Mouse (Mus musculus): ENCODE measurements at regions not wholly inside any gene's neighbourhood (a gene's known extent, or its start where the extent isn't known, plus 50 kb on each side); places are given as distances from the start of the nearest gene placed in this dataset.

DNA sequence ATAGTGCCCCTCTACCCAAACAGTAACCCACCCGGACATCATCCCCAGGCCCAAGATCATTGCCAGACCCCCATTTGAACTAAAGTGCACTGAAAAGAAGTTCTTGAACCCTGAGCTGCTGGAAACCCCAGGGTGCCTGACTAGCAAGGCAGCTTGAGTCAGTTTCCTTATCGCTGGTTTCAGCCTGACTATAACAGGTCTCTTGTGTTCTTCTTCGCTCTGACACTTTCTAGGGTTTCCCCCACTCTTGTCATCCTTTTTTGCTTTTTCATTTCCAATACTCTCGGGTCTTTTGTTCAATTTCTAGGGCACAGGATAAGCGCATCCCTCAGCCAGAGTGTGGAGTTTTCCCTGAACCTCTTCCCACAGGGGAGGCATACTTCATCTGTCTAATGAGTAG is 95.8 kb upstream of the Egln3 start:
- no peak for ATAC-seq (ENCODE audit: low read depth)
- 70% methylated on average over 5 of the region's 5 CpGs for WGBS
- Histone ChIP-seq H3K4me1 (ENCODE audit: control insufficient read depth, insufficient read depth, low read length) (no peaks in the 10 kb centered on the region), H3K4me3 (ENCODE audit: low read depth, low read length) (no peak overlapping the region), H3K36me3 (ENCODE audit: control insufficient read depth, insufficient read depth, low read length) (no peaks in the 10 kb centered on the region), H3K4me2 (ENCODE audit: low read depth, low read length) (no peak overlapping the region), H3K9me3 (ENCODE audit: control insufficient read depth, low read length) (no peaks in the 10 kb centered on the region), H3K27me3 (ENCODE audit: control insufficient read depth, insufficient read depth, low read length) (no peaks in the 10 kb centered on the region), H3K27ac (ENCODE audit: low read depth, low read length) (no peak overlapping the region), H3K9ac (replicated peaks; ENCODE audit: low read depth, low read length) (no peak overlapping the region)

GRCm38 (mm10) chr12:54293248-54293647 is 89.6 kb upstream of the Egln3 start:
- Histone ChIP-seq H3K9ac (replicated peaks; ENCODE audit: low read depth, low read length) (no peak overlapping the region), H3K9me3 (ENCODE audit: control insufficient read depth, low read length) (no peaks in the 10 kb centered on the region), H3K4me2 (ENCODE audit: low read depth, low read length) (no peak overlapping the region), H3K27me3 (ENCODE audit: control insufficient read depth, insufficient read depth, low read length) (no peaks in the 10 kb centered on the region), H3K36me3 (ENCODE audit: control insufficient read depth, insufficient read depth, low read length) (no peaks in the 10 kb centered on the region), H3K4me3 (ENCODE audit: low read depth, low read length) (no peak overlapping the region), H3K27ac (ENCODE audit: low read depth, low read length) (no peak overlapping the region), H3K4me1 (ENCODE audit: control insufficient read depth, insufficient read depth, low read length) (no peaks in the 10 kb centered on the region; the same call in 1 of the 2 replicates)
- WGBS: 87% methylated on average over 2 of the region's 2 CpGs
- ATAC-seq (ENCODE audit: low read depth): no peak

- no peak overlapping the region for H3K9ac ChIP-seq (replicated peaks; ENCODE audit: low read depth, low read length)
- H3K4me1 ChIP-seq (ENCODE audit: control insufficient read depth, insufficient read depth, low read length): peaks cover 9% of the 10 kb centered on the region; the same call in 1 of the 2 replicates
- H3K4me3 ChIP-seq (ENCODE audit: low read depth, low read length): no peak overlapping the region
- no peaks in the 10 kb centered on the region for H3K9me3 ChIP-seq (ENCODE audit: control insufficient read depth, low read length)
- H3K27me3 ChIP-seq (ENCODE audit: control insufficient read depth, insufficient read depth, low read length): no peaks in the 10 kb centered on the region
- H3K36me3 ChIP-seq (ENCODE audit: control insufficient read depth, insufficient read depth, low read length): no peaks in the 10 kb centered on the region
- H3K27ac ChIP-seq (ENCODE audit: low read depth, low read length): no peak overlapping the region
- no peak overlapping the region for H3K4me2 ChIP-seq (ENCODE audit: low read depth, low read length)
- WGBS: 88% methylated on average over 2 of the region's 2 CpGs
- no peak for ATAC-seq (ENCODE audit: low read depth)
These were observed 86.7 kb upstream of the Egln3 start for GRCm38 (mm10) chr12:54290311-54290710.

GRCm38 (mm10) chr12:54288747-54289146 is 85.1 kb upstream of the Egln3 start:
- WGBS: 57% methylated on average over 4 of the region's 4 CpGs
- H3K4me3 ChIP-seq (ENCODE audit: low read depth, low read length): no peak overlapping the region
- H3K4me1 ChIP-seq (ENCODE audit: control insufficient read depth, insufficient read depth, low read length): peaks cover 9% of the 10 kb centered on the region; the same call in 1 of the 2 replicates
- H3K4me2 ChIP-seq (ENCODE audit: low read depth, low read length): no peak overlapping the region
- ATAC-seq (ENCODE audit: low read depth): no peak
- no peaks in the 10 kb centered on the region for H3K9me3 ChIP-seq (ENCODE audit: control insufficient read depth, low read length)
- no peak overlapping the region for H3K27ac ChIP-seq (ENCODE audit: low read depth, low read length)
- no peak overlapping the region for H3K9ac ChIP-seq (replicated peaks; ENCODE audit: low read depth, low read length)
- no peaks in the 10 kb centered on the region for H3K36me3 ChIP-seq (ENCODE audit: control insufficient read depth, insufficient read depth, low read length)
- no peaks in the 10 kb centered on the region for H3K27me3 ChIP-seq (ENCODE audit: control insufficient read depth, insufficient read depth, low read length)

DNA sequence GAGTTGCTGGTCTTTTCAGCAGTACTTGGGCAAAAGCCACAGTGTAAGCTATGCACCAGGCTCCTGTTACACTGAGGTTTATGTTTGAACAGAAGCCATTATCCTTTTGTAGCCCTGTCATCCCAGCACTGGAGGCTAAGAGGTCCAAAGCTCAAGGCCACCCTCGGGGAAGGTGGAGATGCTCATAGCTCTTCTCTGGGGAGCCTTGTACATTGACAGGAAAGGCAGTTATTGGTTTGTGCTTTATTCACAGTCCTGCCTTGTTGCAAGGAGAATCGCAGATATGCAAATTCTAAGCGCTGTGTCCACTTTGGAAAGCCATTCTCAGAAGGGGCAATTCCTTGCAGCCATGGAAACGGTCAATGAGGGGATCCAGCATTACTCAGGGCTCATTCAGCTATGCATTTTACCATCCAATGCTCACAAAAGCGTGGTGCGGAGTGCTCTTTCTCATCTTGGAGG is 84.4 kb upstream of the Egln3 start:
- Histone ChIP-seq H3K27ac (ENCODE audit: low read depth, low read length) (no peak overlapping the region), H3K27me3 (ENCODE audit: control insufficient read depth, insufficient read depth, low read length) (no peaks in the 10 kb centered on the region), H3K4me1 (ENCODE audit: control insufficient read depth, insufficient read depth, low read length) (peaks cover 9% of the 10 kb centered on the region; the same call in 1 of the 2 replicates), H3K9ac (replicated peaks; ENCODE audit: low read depth, low read length) (no peak overlapping the region), H3K36me3 (ENCODE audit: control insufficient read depth, insufficient read depth, low read length) (no peaks in the 10 kb centered on the region), H3K4me3 (ENCODE audit: low read depth, low read length) (no peak overlapping the region), H3K4me2 (ENCODE audit: low read depth, low read length) (no peak overlapping the region), H3K9me3 (ENCODE audit: control insufficient read depth, low read length) (no peaks in the 10 kb centered on the region)
- peak; percentile 49; the same call in 1 of the 2 replicates for ATAC-seq (ENCODE audit: low read depth)
- WGBS: 17% methylated on average over 6 of the region's 6 CpGs

GRCm38 (mm10) chr12:54286911-54287819 is 83.5 kb upstream of the Egln3 start:
- Histone ChIP-seq H3K9me3 (ENCODE audit: control insufficient read depth, low read length) (no peaks in the 10 kb centered on the region), H3K27me3 (ENCODE audit: control insufficient read depth, insufficient read depth, low read length) (no peaks in the 10 kb centered on the region), H3K4me3 (ENCODE audit: low read depth, low read length) (no peak overlapping the region), H3K9ac (replicated peaks; ENCODE audit: low read depth, low read length) (no peak overlapping the region), H3K36me3 (ENCODE audit: control insufficient read depth, insufficient read depth, low read length) (no peaks in the 10 kb centered on the region), H3K4me1 (ENCODE audit: control insufficient read depth, insufficient read depth, low read length) (peaks cover 9% of the 10 kb centered on the region; the same call in 1 of the 2 replicates), H3K4me2 (ENCODE audit: low read depth, low read length) (no peak overlapping the region), H3K27ac (ENCODE audit: low read depth, low read length) (peak overlapping the region; percentile 52)
- ATAC-seq (ENCODE audit: low read depth): peak; percentile 85
- WGBS: 34% methylated on average over 16 of the region's 16 CpGs

- Histone ChIP-seq H3K4me3 (ENCODE audit: low read depth, low read length) (no peak overlapping the region), H3K27ac (ENCODE audit: low read depth, low read length) (no peak overlapping the region), H3K4me2 (ENCODE audit: low read depth, low read length) (no peak overlapping the region), H3K9me3 (ENCODE audit: control insufficient read depth, low read length) (no peaks in the 10 kb centered on the region), H3K27me3 (ENCODE audit: control insufficient read depth, insufficient read depth, low read length) (no peaks in the 10 kb centered on the region), H3K36me3 (ENCODE audit: control insufficient read depth, insufficient read depth, low read length) (no peaks in the 10 kb centered on the region), H3K4me1 (ENCODE audit: control insufficient read depth, insufficient read depth, low read length) (peaks cover 9% of the 10 kb centered on the region; the same call in 1 of the 2 replicates), H3K9ac (replicated peaks; ENCODE audit: low read depth, low read length) (no peak overlapping the region)
- no peak for ATAC-seq (ENCODE audit: low read depth)
- WGBS: 23% methylated on average over 4 of the region's 4 CpGs
These were observed 80.0 kb upstream of the Egln3 start for GRCm38 (mm10) chr12:54283646-54284045.

DNA sequence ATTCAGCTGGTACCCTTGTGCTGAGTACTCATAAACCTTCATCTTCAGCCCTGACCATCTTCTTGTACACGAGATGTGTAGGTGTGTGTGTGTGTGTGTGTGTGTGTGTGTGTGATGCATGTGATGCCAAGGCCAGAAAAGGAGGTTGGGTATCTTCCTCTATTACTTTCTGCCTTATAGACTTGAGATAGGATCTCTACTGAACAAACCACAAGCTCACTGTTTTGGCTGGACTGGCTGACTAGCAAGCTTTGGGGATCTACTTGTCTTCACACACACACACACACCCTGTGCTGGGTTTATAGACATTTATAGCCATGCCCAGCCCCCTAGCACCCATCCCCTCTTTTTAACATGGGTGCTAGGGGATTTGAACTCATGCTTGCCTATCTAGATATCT is 79.4 kb upstream of the Egln3 start:
- no peaks in the 10 kb centered on the region for H3K36me3 ChIP-seq (ENCODE audit: control insufficient read depth, insufficient read depth, low read length)
- H3K4me1 ChIP-seq (ENCODE audit: control insufficient read depth, insufficient read depth, low read length): peaks cover 7% of the 10 kb centered on the region; the same call in 1 of the 2 replicates
- no peak overlapping the region for H3K4me3 ChIP-seq (ENCODE audit: low read depth, low read length)
- no peak overlapping the region for H3K27ac ChIP-seq (ENCODE audit: low read depth, low read length)
- no peaks in the 10 kb centered on the region for H3K27me3 ChIP-seq (ENCODE audit: control insufficient read depth, insufficient read depth, low read length)
- WGBS: 73% methylated on average over 1 of the region's 1 CpGs
- H3K4me2 ChIP-seq (ENCODE audit: low read depth, low read length): no peak overlapping the region
- no peak overlapping the region for H3K9ac ChIP-seq (replicated peaks; ENCODE audit: low read depth, low read length)
- ATAC-seq (ENCODE audit: low read depth): no peak
- H3K9me3 ChIP-seq (ENCODE audit: control insufficient read depth, low read length): no peaks in the 10 kb centered on the region

DNA sequence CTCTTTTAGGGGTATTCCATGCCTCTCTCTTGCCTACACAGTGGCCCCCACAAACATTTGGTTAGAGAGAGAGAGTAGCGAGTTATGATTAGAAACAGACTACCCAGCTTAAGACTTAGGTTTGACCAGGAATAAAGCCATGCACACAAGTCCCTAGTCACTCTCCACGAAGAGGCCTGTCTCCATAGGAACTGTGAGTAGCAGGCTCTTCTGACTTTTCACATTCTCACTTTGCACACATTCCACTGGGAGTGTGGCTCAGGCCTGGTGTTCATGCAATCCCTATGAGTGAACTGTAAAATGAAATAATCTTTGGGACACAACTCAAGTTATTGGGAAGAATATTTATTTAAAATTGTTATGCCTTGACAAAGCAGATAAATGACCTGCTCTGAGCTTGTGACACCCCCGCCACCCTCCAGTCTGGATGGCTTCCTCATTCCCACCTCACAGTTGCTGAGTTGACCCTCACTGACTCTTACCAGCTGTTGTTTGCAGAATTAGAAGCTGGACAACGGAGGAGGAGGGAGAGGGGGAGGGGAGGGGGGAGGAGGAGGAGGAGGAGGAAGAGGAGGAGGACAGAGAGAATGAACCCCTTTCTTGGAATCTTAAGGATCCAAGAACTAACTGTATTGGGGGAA is 78.7 kb upstream of the Egln3 start:
- ATAC-seq (ENCODE audit: low read depth): no peak
- no peaks in the 10 kb centered on the region for H3K27me3 ChIP-seq (ENCODE audit: control insufficient read depth, insufficient read depth, low read length)
- no peak overlapping the region for H3K27ac ChIP-seq (ENCODE audit: low read depth, low read length)
- H3K4me1 ChIP-seq (ENCODE audit: control insufficient read depth, insufficient read depth, low read length): 0 out of 2 replicates have a peak, but pooled peaks cover 6% of the 10 kb centered on the region
- H3K9ac ChIP-seq (replicated peaks; ENCODE audit: low read depth, low read length): no peak overlapping the region
- no peaks in the 10 kb centered on the region for H3K9me3 ChIP-seq (ENCODE audit: control insufficient read depth, low read length)
- no peak overlapping the region for H3K4me3 ChIP-seq (ENCODE audit: low read depth, low read length)
- H3K4me2 ChIP-seq (ENCODE audit: low read depth, low read length): no peak overlapping the region
- H3K36me3 ChIP-seq (ENCODE audit: control insufficient read depth, insufficient read depth, low read length): no peaks in the 10 kb centered on the region
- 78% methylated on average over 4 of the region's 4 CpGs for WGBS
